Comparison of ENCODE assay signal across 8 mouse cellular contexts in the genomic region with DNA sequence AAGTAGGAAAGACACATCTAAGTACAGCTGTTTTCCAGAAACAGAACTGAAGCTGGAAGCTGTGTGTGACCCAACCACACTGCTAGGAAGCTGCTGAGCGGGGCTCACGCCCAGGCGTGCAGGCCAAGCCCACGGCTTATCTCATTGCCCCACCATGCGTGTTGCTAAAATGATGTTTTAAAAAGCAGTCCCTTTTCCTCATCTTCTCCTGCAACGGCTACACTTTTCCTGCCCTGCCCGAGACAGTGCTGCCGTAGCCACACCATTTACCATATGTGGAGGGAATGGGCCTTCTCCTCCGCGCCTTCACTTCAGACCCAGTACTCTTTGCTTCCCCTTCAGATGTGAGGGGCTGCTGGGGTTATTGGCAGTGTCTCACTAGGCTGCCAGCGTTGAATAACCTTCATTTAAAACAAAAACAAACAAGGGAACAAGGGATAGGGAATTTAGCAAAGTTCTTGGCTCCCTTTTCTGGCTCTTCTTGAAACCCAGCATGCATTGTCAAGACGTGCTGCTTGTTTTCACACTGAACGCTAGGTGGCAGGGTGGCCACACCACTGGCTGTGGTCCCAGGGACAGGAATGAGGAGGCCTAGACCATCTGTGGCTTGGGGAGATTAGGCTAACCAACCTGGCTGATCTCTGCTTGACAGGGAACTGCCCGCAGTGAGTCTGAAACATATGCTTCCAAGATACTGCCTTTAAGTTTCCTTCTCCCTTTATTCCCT.
DNase-seq lines count a peak whose midpoint lies in the region; ATAC-seq and TF ChIP-seq lines count a peak whose summit lies in the region.

No protein-coding gene starts in this region.

- ATAC-seq in CD4-positive, CD25-positive, alpha-beta regulatory T cell, adult 4 months, result peak; percentile 92
- ATAC-seq in heart, embryonic 15.5 days (replicated peaks; ENCODE audit: insufficient number of reproducible peaks, insufficient read depth, low FRiP score, low read depth), result peak; percentile 88
- peak; percentile 92 for ATAC-seq in liver, embryonic 14.5 days (ENCODE audit: insufficient read depth)
- peak; percentile 77 for ATAC-seq in neural tube, embryonic 11.5 days (ENCODE audit: insufficient read depth, low FRiP score, low TSS enrichment)
- peak; percentile 89 for ATAC-seq in stomach, postnatal 0 days (ENCODE audit: low FRiP score, low TSS enrichment)

- DNase-seq in c-Kit-negative CD71-positive TER-119-positive erythroid progenitor cells, embryonic 14.5 days (ENCODE audit: low read depth, low spot score), result peak; percentile 88
- DNase-seq in fibroblast of lung, adult 2 months (ENCODE audit: low read depth), result peak; percentile 86
- peak; percentile 77 to 90 for DNase-seq in kidney, postnatal 25 days
- peak; percentile 89 to 95 (median 92) for DNase-seq in liver, embryonic 14.5 days (ENCODE audit: low read depth in 3 of 3, low spot score in 3 of 3)
- peak; percentile 89 for DNase-seq in neural tube, embryonic 11.5 days (ENCODE audit: low spot score)
- DNase-seq in stomach, postnatal 0 days (ENCODE audit: low spot score), result peak; percentile 87

- peak overlapping the region; percentile 74 for H3K27ac ChIP-seq in heart, embryonic 15.5 days
- peak overlapping the region; percentile 99 for H3K27ac ChIP-seq in liver, embryonic 14.5 days
- 0 out of 2 replicates have a peak overlapping the region, but pooled peaks have one; percentile 39 for H3K27ac ChIP-seq in neural tube, embryonic 11.5 days (ENCODE audit: low read depth, low read length)
- H3K27ac ChIP-seq in stomach, postnatal 0 days (replicated peaks), result peak overlapping the region; percentile 79

- peaks cover 43% of the 10 kb centered on the region for H3K4me1 ChIP-seq in heart, embryonic 15.5 days (replicated peaks)
- H3K4me1 ChIP-seq in liver, embryonic 14.5 days (replicated peaks; ENCODE audit: control insufficient read depth in 2 of 2, insufficient read depth in 2 of 2, low read length in 1 of 2), result peaks cover 39 to 42% of the 10 kb centered on the region in 2 experiments
- peaks cover 17% of the 10 kb centered on the region for H3K4me1 ChIP-seq in neural tube, embryonic 11.5 days (ENCODE audit: control insufficient read depth, insufficient read depth, low read length)
- peaks cover 13% of the 10 kb centered on the region for H3K4me1 ChIP-seq in stomach, postnatal 0 days (replicated peaks; ENCODE audit: control insufficient read depth, insufficient read depth)

- peak; percentile 91 for TF ChIP-seq EP300 in liver, embryonic 14.5 days (IDR thresholded peaks at IDR 0.05; ENCODE audit: low read depth)
- TF ChIP-seq EP300 in stomach, postnatal 0 days (optimal IDR thresholded peaks at IDR 0.05), result no peak

- WGBS in heart, embryonic 15.5 days, result 50% methylated on average over 14 of the region's 14 CpGs
- 13% methylated on average over 14 of the region's 14 CpGs for WGBS in liver, embryonic 14.5 days (ENCODE audit: insufficient replicate concordance)
- 54% methylated on average over 14 of the region's 14 CpGs for WGBS in neural tube, embryonic 11.5 days
- WGBS in stomach, postnatal 0 days, result 28% methylated on average over 14 of the region's 14 CpGs

- H3K9ac ChIP-seq in heart, embryonic 15.5 days, result no peak overlapping the region
- H3K9ac ChIP-seq in liver, embryonic 14.5 days (replicated peaks), result peak overlapping the region; percentile 65
- no peak overlapping the region; the same call in 1 of the 2 replicates for H3K9ac ChIP-seq in neural tube, embryonic 11.5 days (ENCODE audit: low read length)
- no peak overlapping the region for H3K9ac ChIP-seq in stomach, postnatal 0 days (ENCODE audit: low read length)

- TF ChIP-seq CTCF in liver, embryonic 14.5 days (IDR thresholded peaks at IDR 0.05; ENCODE audit: low read depth), result peak; percentile 99
- peak; percentile 100 for TF ChIP-seq CTCF in stomach, postnatal 0 days (IDR thresholded peaks at IDR 0.05; ENCODE audit: low read depth)

- no peak overlapping the region for H3K4me3 ChIP-seq in heart, embryonic 15.5 days
- peak overlapping the region; percentile 32 to 35; a peak in 3 of 4 replicates for H3K4me3 ChIP-seq in liver, embryonic 14.5 days (ENCODE audit: insufficient read depth in 1 of 2, low read depth in 2 of 2, low read length in 2 of 2)
- no peak overlapping the region for H3K4me3 ChIP-seq in neural tube, embryonic 11.5 days (ENCODE audit: low read depth, low read length)
- no peak overlapping the region for H3K4me3 ChIP-seq in stomach, postnatal 0 days (ENCODE audit: low read depth, low read length)

- no peaks in the 10 kb centered on the region for H3K27me3 ChIP-seq in heart, embryonic 15.5 days
- H3K27me3 ChIP-seq in liver, embryonic 14.5 days (ENCODE audit: control insufficient read depth, insufficient read depth, low read length), result no peaks in the 10 kb centered on the region
- no peaks in the 10 kb centered on the region for H3K27me3 ChIP-seq in neural tube, embryonic 11.5 days (ENCODE audit: control insufficient read depth, insufficient read depth, low read length)
- no peaks in the 10 kb centered on the region for H3K27me3 ChIP-seq in stomach, postnatal 0 days (ENCODE audit: control insufficient read depth, insufficient read depth, low read length)

- H3K4me2 ChIP-seq in heart, embryonic 15.5 days, result no peak overlapping the region
- peak overlapping the region; percentile 79 for H3K4me2 ChIP-seq in liver, embryonic 14.5 days (ENCODE audit: low read depth)
- no peak overlapping the region for H3K4me2 ChIP-seq in neural tube, embryonic 11.5 days (ENCODE audit: low read depth)
- no peak overlapping the region for H3K4me2 ChIP-seq in stomach, postnatal 0 days (replicated peaks; ENCODE audit: low read depth)

- no peaks in the 10 kb centered on the region for H3K36me3 ChIP-seq in heart, embryonic 15.5 days
- no peaks in the 10 kb centered on the region for H3K36me3 ChIP-seq in liver, embryonic 14.5 days (replicated peaks; ENCODE audit: control insufficient read depth, insufficient read depth, low read depth)
- H3K36me3 ChIP-seq in neural tube, embryonic 11.5 days (ENCODE audit: control insufficient read depth, insufficient read depth, low read length), result no peaks in the 10 kb centered on the region
- no peaks in the 10 kb centered on the region for H3K36me3 ChIP-seq in stomach, postnatal 0 days (ENCODE audit: control insufficient read depth, insufficient read depth, low read length)

- H3K9me3 ChIP-seq in heart, embryonic 15.5 days (replicated peaks), result no peaks in the 10 kb centered on the region
- H3K9me3 ChIP-seq in liver, embryonic 14.5 days (ENCODE audit: control insufficient read depth, low read length), result no peaks in the 10 kb centered on the region
- no peaks in the 10 kb centered on the region for H3K9me3 ChIP-seq in neural tube, embryonic 11.5 days (ENCODE audit: control insufficient read depth, low read length)
- no peaks in the 10 kb centered on the region for H3K9me3 ChIP-seq in stomach, postnatal 0 days (ENCODE audit: control insufficient read depth, low read length)

Comparison
In these comparisons a context has a peak if more than half of its experiments do, and no peak if none do; other contexts are left out.
1. H3K27ac ChIP-seq: peak in every context shown above with its lines; median percentile 99 in liver, embryonic 14.5 days; 79 in stomach, postnatal 0 days; 74 in heart, embryonic 15.5 days; 39 in neural tube, embryonic 11.5 days.
2. H3K4me3 ChIP-seq: peak in liver, embryonic 14.5 days (2 of 2); none in heart, embryonic 15.5 days (single experiment), neural tube, embryonic 11.5 days (single experiment) and stomach, postnatal 0 days (single experiment).
3. Peak in every context shown above with its lines, with median percentiles within 50 percentile points of each other: ATAC-seq and DNase-seq.